Mouse (Mus musculus) urinary bladder, postnatal 4 days (tissue): ENCODE measurements around the gene Efcab6.

Experiments used
- DNase-seq, 2 experiments: peaks; one replicate each; pipeline ENCODE4 v3.0.0; 2021 to 2022; ENCODE audit warnings: low spot score in 2 of 2

Efcab6 gene

GRCm38 (mm10) chr15:84065701-84066100 lies 522 bp upstream of the Efcab6 start:
- no peak for DNase-seq

GRCm38 (mm10) chr15:84058841-84059240 lies 6.3 kb downstream of the Efcab6 start:
- no peak for DNase-seq

- DNase-seq, result no peak
Measured at GRCm38 (mm10) chr15:84056083-84056482, 9.1 kb downstream of the Efcab6 start.

GRCm38 (mm10) chr15:84053859-84054258 lies 11.3 kb downstream of the Efcab6 start:
- DNase-seq, result peak; percentile 35 to 76

GRCm38 (mm10) chr15:84053240-84053639 lies 11.9 kb downstream of the Efcab6 start:
- no peak for DNase-seq

GRCm38 (mm10) chr15:84052390-84052789 lies 12.8 kb downstream of the Efcab6 start:
- DNase-seq, result no peak

- DNase-seq, result no peak
Measured at GRCm38 (mm10) chr15:84049570-84049969, 15.6 kb downstream of the Efcab6 start.

GRCm38 (mm10) chr15:84045562-84045961 lies 19.6 kb downstream of the Efcab6 start:
- DNase-seq, result no peak

- no peak for DNase-seq
Measured at GRCm38 (mm10) chr15:84037067-84037466, 28.1 kb downstream of the Efcab6 start.

- no peak for DNase-seq
Measured at GRCm38 (mm10) chr15:84025651-84026050, 39.5 kb downstream of the Efcab6 start.

GRCm38 (mm10) chr15:84024851-84025250 lies 40.3 kb downstream of the Efcab6 start:
- DNase-seq, result no peak

GRCm38 (mm10) chr15:84009366-84010083 lies 55.7 kb downstream of the Efcab6 start:
- DNase-seq, result no peak

GRCm38 (mm10) chr15:84004306-84004705 lies 60.9 kb downstream of the Efcab6 start:
- no peak for DNase-seq

GRCm38 (mm10) chr15:83999071-83999470 lies 66.1 kb downstream of the Efcab6 start:
- DNase-seq, result no peak

GRCm38 (mm10) chr15:83998586-83998985 lies 66.6 kb downstream of the Efcab6 start:
- DNase-seq, result no peak

- DNase-seq, result no peak
Measured at GRCm38 (mm10) chr15:83998115-83998514, 67.1 kb downstream of the Efcab6 start.

- DNase-seq, result no peak
Measured at GRCm38 (mm10) chr15:83997550-83997949, 67.6 kb downstream of the Efcab6 start.

- no peak for DNase-seq
Measured at GRCm38 (mm10) chr15:83996864-83997263, 68.3 kb downstream of the Efcab6 start.

- DNase-seq, result no peak
Measured at GRCm38 (mm10) chr15:83992191-83992590, 73.0 kb downstream of the Efcab6 start.

- DNase-seq, result no peak
Measured at GRCm38 (mm10) chr15:83991461-83991860, 73.7 kb downstream of the Efcab6 start.

GRCm38 (mm10) chr15:83989241-83989640 lies 75.9 kb downstream of the Efcab6 start:
- no peak for DNase-seq

- no peak for DNase-seq
Measured at GRCm38 (mm10) chr15:83988087-83988486, 77.1 kb downstream of the Efcab6 start.

- DNase-seq, result no peak
Measured at GRCm38 (mm10) chr15:83982186-83982936, 82.8 kb downstream of the Efcab6 start.
